Mouse (Mus musculus) intestine, embryonic 14.5 days (tissue): Measurements from ENCODE around the gene Xpa. TPM values are rescaled to one million over a fixed set of nuclear protein-coding genes. Genes with fewer than 3 reads are reported as not detected.
"Not testable (repeated sequence)": the region's sequence is repeated elsewhere in the genome, so short reads cannot be mapped to it uniquely, and the experiment has no call there.

ENCODE experiments used
- ATAC-seq: fragments of 200-750 bp; cut with Nextera tagmentation; replicated peaks from 2 replicates; pipeline ENCODE4 v1.8.0; 2017; ENCODE audit warnings: low read depth, moderate number of reproducible peaks, moderate TSS enrichment, moderate library complexity; ENCODE audit not compliant: low FRiP score, low TSS enrichment
- DNase-seq: peaks from one replicate; pipeline ENCODE4 v3.0.0-alpha.2; 2018; ENCODE audit warnings: low spot score
- H3K27ac ChIP-seq: fragments of 300-500 bp; sonication (generic); 2 replicates; pipeline ENCODE4 v1.5.1; 2014; ENCODE audit warnings: low read depth, mild to moderate bottlenecking, control low read depth
- H3K27me3 ChIP-seq: fragments of 300-500 bp; sonication (generic); replicated peaks from 2 replicates; pipeline ENCODE4 v1.6.1; 2014; ENCODE audit warnings: low read length, control low read depth; ENCODE audit not compliant: control insufficient read depth, insufficient read depth
- H3K36me3 ChIP-seq: fragments of 300-500 bp; sonication (generic); 2 replicates; pipeline ENCODE4 v1.6.1; 2014; ENCODE audit warnings: low read length, control low read depth; ENCODE audit not compliant: control insufficient read depth, insufficient read depth
- H3K4me1 ChIP-seq: fragments of 300-500 bp; sonication (generic); replicated peaks from 2 replicates; pipeline ENCODE4 v1.6.1; 2014; ENCODE audit warnings: low read length, control low read depth, mixed read lengths; ENCODE audit not compliant: control insufficient read depth, insufficient read depth
- H3K4me2 ChIP-seq: fragments of 300-500 bp; sonication (generic); 2 replicates; pipeline ENCODE4 v1.6.1; 2014; ENCODE audit warnings: low read length
- H3K4me3 ChIP-seq: fragments of 300-500 bp; sonication (generic); 2 replicates; pipeline ENCODE4 v1.5.1; 2014; ENCODE audit warnings: low read depth, low read length, control low read depth, mixed read lengths
- H3K9ac ChIP-seq: fragments of 300-500 bp; sonication (generic); 2 replicates; pipeline ENCODE4 v1.6.1; 2014; ENCODE audit warnings: mild to moderate bottlenecking, low read length
- H3K9me3 ChIP-seq: fragments of 300-500 bp; sonication (generic); 2 replicates; pipeline ENCODE4 v1.6.1; 2016; ENCODE audit warnings: low read length, control low read depth; ENCODE audit not compliant: control insufficient read depth
- WGBS: fragments of 180-500 bp; shearing (Covaris S2); extraction: QIAGEN DNeasy Blood & Tissue Kit; methylation state at CpG from one replicate; pipeline ENCODE4 v1.1.7; 2014; 5-methylcytosine and 5-hydroxymethylcytosine counted together
- polyA plus RNA-seq: library from polyadenylated mRNA; unstranded; fragments of >200 nt; fragmentation: Nextera tagmentation; extraction: Ambion mirVana; gene quantifications from 2 replicates; pipeline ENCODE4 v1.2.1, GENCODE M21; 2014

Xpa gene
- polyA plus RNA-seq, 1 experiment from 2014 or later = 22.1 TPM

GRCm38 (mm10) chr4:46196513-46196912, 402 bp upstream of the Xpa start:
- Histone ChIP-seq H3K4me2 (peak overlapping the region; percentile 85), H3K27me3 (peaks cover 1% of the 10 kb centered on the region; the same call in 1 of the 2 replicates), H3K4me3 (peak overlapping the region; percentile 73), H3K9me3 (no peaks in the 10 kb centered on the region), H3K27ac (0 out of 2 replicates have a peak overlapping the region, but pooled peaks have one; percentile 79), H3K4me1 (peaks cover 16% of the 10 kb centered on the region), H3K9ac (peak overlapping the region; percentile 85), H3K36me3 (peaks cover 1% of the 10 kb centered on the region; the same call in 1 of the 2 replicates)
- WGBS = 42% methylated on average over 6 of the region's 6 CpGs
- DNase-seq (no peak), ATAC-seq (peak; percentile 30; the same call in 1 of the 2 replicates)

- DNase-seq, H3K9ac ChIP-seq, H3K27ac ChIP-seq, H3K4me3 ChIP-seq, H3K9me3 ChIP-seq, H3K4me2 ChIP-seq, ATAC-seq, H3K27me3 ChIP-seq: not testable (repeated sequence)
- Histone ChIP-seq H3K36me3 (peaks cover 40% of the 10 kb centered on the region), H3K4me1 (peaks cover 16% of the 10 kb centered on the region)
Measured at GRCm38 (mm10) chr4:46192011-46192410, 4.1 kb downstream of the Xpa start.

- H3K27ac ChIP-seq = no peak overlapping the region
- WGBS = 85% methylated on average over 3 of the region's 3 CpGs
- no peaks in the 10 kb centered on the region for H3K4me1 ChIP-seq
- H3K4me3 ChIP-seq = no peak overlapping the region
- H3K9me3 ChIP-seq = no peaks in the 10 kb centered on the region
- no peak overlapping the region for H3K9ac ChIP-seq
- DNase-seq = no peak
- peaks cover 82% of the 10 kb centered on the region for H3K36me3 ChIP-seq
- H3K27me3 ChIP-seq = no peaks in the 10 kb centered on the region
- no peak for ATAC-seq
- H3K4me2 ChIP-seq = no peak overlapping the region
Measured at GRCm38 (mm10) chr4:46186466-46186865, 9.6 kb downstream of the Xpa start.

- Histone ChIP-seq H3K4me2 (no peak overlapping the region), H3K4me3 (no peak overlapping the region), H3K9ac (no peak overlapping the region), H3K27ac (no peak overlapping the region), H3K36me3 (peaks cover 82% of the 10 kb centered on the region), H3K27me3 (no peaks in the 10 kb centered on the region), H3K9me3 (no peaks in the 10 kb centered on the region), H3K4me1 (no peaks in the 10 kb centered on the region)
- ATAC-seq (no peak), DNase-seq (no peak)
- 75% methylated on average over 9 of the region's 9 CpGs for WGBS
Measured at GRCm38 (mm10) chr4:46185890-46186289, 10.2 kb downstream of the Xpa start.

- WGBS = 58% methylated on average over 8 of the region's 8 CpGs
- no peak for DNase-seq
- no peak overlapping the region for H3K27ac ChIP-seq
Measured at GRCm38 (mm10) chr4:46185423-46185822, 10.7 kb downstream of the Xpa start.

GRCm38 (mm10) chr4:46182181-46182580, 13.9 kb downstream of the Xpa start:
- no peak for ATAC-seq
- Histone ChIP-seq H3K4me3 (no peak overlapping the region), H3K9ac (no peak overlapping the region), H3K27ac (no peak overlapping the region), H3K4me2 (no peak overlapping the region), H3K27me3 (no peaks in the 10 kb centered on the region), H3K36me3 (peaks cover 76% of the 10 kb centered on the region), H3K9me3 (no peaks in the 10 kb centered on the region), H3K4me1 (no peaks in the 10 kb centered on the region)
- no peak for DNase-seq
- 84% methylated on average over 7 of the region's 7 CpGs for WGBS

More at GRCm38 (mm10) chr4:46185423-46185822, 10.7 kb downstream of the Xpa start:
- H3K4me2 ChIP-seq = no peak overlapping the region
- ATAC-seq = no peak
- H3K4me1 ChIP-seq = no peaks in the 10 kb centered on the region
- H3K27me3 ChIP-seq = no peaks in the 10 kb centered on the region
- H3K4me3 ChIP-seq = no peak overlapping the region
- peaks cover 82% of the 10 kb centered on the region for H3K36me3 ChIP-seq
- H3K9ac ChIP-seq = no peak overlapping the region
- H3K9me3 ChIP-seq = no peaks in the 10 kb centered on the region

- 46% methylated on average over 6 of the region's 6 CpGs for WGBS
- peaks cover 80% of the 10 kb centered on the region for H3K36me3 ChIP-seq
- H3K9ac ChIP-seq = no peak overlapping the region
- DNase-seq = no peak
- no peaks in the 10 kb centered on the region for H3K4me1 ChIP-seq
- H3K27ac ChIP-seq = no peak overlapping the region
- ATAC-seq = no peak
- H3K4me2 ChIP-seq = no peak overlapping the region
- H3K4me3 ChIP-seq = no peak overlapping the region
- no peaks in the 10 kb centered on the region for H3K27me3 ChIP-seq
- H3K9me3 ChIP-seq = no peaks in the 10 kb centered on the region
Measured at GRCm38 (mm10) chr4:46181168-46181567, 14.9 kb downstream of the Xpa start.

- H3K36me3 ChIP-seq = peaks cover 86% of the 10 kb centered on the region
- no peak overlapping the region for H3K9ac ChIP-seq
- WGBS = 82% methylated on average over 7 of the region's 7 CpGs
- H3K4me3 ChIP-seq = no peak overlapping the region
- H3K27ac ChIP-seq = no peak overlapping the region
- no peaks in the 10 kb centered on the region for H3K4me1 ChIP-seq
- H3K27me3 ChIP-seq = no peaks in the 10 kb centered on the region
- H3K4me2 ChIP-seq = no peak overlapping the region
- ATAC-seq = no peak
- no peak for DNase-seq
- no peaks in the 10 kb centered on the region for H3K9me3 ChIP-seq
Measured at GRCm38 (mm10) chr4:46177496-46177895, 18.6 kb downstream of the Xpa start.

GRCm38 (mm10) chr4:46177018-46177417, 19.1 kb downstream of the Xpa start:
- no peak overlapping the region for H3K9ac ChIP-seq
- DNase-seq = no peak
- no peaks in the 10 kb centered on the region for H3K4me1 ChIP-seq
- H3K27me3 ChIP-seq = no peaks in the 10 kb centered on the region
- no peak for ATAC-seq
- no peak overlapping the region for H3K4me2 ChIP-seq
- WGBS = 73% methylated on average over 5 of the region's 5 CpGs
- no peak overlapping the region for H3K27ac ChIP-seq
- H3K9me3 ChIP-seq = no peaks in the 10 kb centered on the region
- H3K4me3 ChIP-seq = no peak overlapping the region
- peaks cover 86% of the 10 kb centered on the region for H3K36me3 ChIP-seq
